ENCODE assay signal across 14 mouse cellular contexts in genomic region chr2:76088413-76088812, GRCm38 (mm10).
A peak's percentile ranks its signal among the peaks of the same experiment; 100 is the strongest.
DNase-seq lines count a peak whose midpoint lies in the region; ATAC-seq and TF ChIP-seq lines count a peak whose summit lies in the region.
"Had no signal": no experiment of that assay in that cellular context is flagged by ENCODE, and none has a peak within 500 bp of the region (broad histone marks: within the 10 kb centered on the region; RNA-seq: fewer than 3 reads in every experiment).

No protein-coding gene starts in this region.

- H3K4me1 ChIP-seq in kidney, embryonic 16.5 days (ENCODE audit: insufficient read depth, low read length): peaks cover 12% of the 10 kb centered on the region; the same call in 1 of the 2 replicates
- no peaks in the 10 kb centered on the region for H3K4me1 ChIP-seq in kidney, adult 2 months (ENCODE audit: control insufficient read depth, insufficient read depth, low read length)
- peaks cover 25% of the 10 kb centered on the region for H3K4me1 ChIP-seq in embryonic facial prominence, embryonic 10.5 days
- peaks cover 6% of the 10 kb centered on the region for H3K4me1 ChIP-seq in forebrain, embryonic 16.5 days (replicated peaks; ENCODE audit: control insufficient read depth, insufficient read depth, low read length)
- H3K4me1 ChIP-seq: midbrain, embryonic 10.5 days; neural tube, embryonic 12.5 days had no signal

- no peak overlapping the region for H3K9ac ChIP-seq in kidney, embryonic 16.5 days (replicated peaks; ENCODE audit: low read length)
- H3K9ac ChIP-seq in forebrain, embryonic 16.5 days (replicated peaks; ENCODE audit: low read depth, low read length): no peak overlapping the region
- H3K9ac ChIP-seq: neural tube, embryonic 12.5 days had no signal

- H3K9me3 ChIP-seq in kidney, embryonic 16.5 days (ENCODE audit: low read length): no peaks in the 10 kb centered on the region
- H3K9me3 ChIP-seq in embryonic facial prominence, embryonic 10.5 days: no peaks in the 10 kb centered on the region
- H3K9me3 ChIP-seq in forebrain, embryonic 16.5 days (ENCODE audit: control insufficient read depth, low read length): no peaks in the 10 kb centered on the region
- H3K9me3 ChIP-seq: G1E; limb, embryonic 10.5 days; midbrain, embryonic 10.5 days; neural tube, embryonic 12.5 days had no signal

- H3K36me3 ChIP-seq in kidney, embryonic 16.5 days (ENCODE audit: insufficient read depth, low read length): no peaks in the 10 kb centered on the region
- no peaks in the 10 kb centered on the region for H3K36me3 ChIP-seq in kidney, adult 2 months (ENCODE audit: control insufficient read depth, insufficient read depth, low read length)
- no peaks in the 10 kb centered on the region for H3K36me3 ChIP-seq in embryonic facial prominence, embryonic 10.5 days (replicated peaks)
- H3K36me3 ChIP-seq in forebrain, embryonic 16.5 days (ENCODE audit: control insufficient read depth, insufficient read depth): no peaks in the 10 kb centered on the region
- H3K36me3 ChIP-seq: G1E; limb, embryonic 10.5 days; midbrain, embryonic 10.5 days; neural tube, embryonic 12.5 days had no signal

- H3K27ac ChIP-seq in kidney, embryonic 16.5 days (ENCODE audit: low read length): peak overlapping the region; percentile 64
- H3K27ac ChIP-seq in kidney, adult 2 months (ENCODE audit: insufficient read depth, low read depth, low read length): no peak overlapping the region
- no peak overlapping the region for H3K27ac ChIP-seq in embryonic facial prominence, embryonic 10.5 days (replicated peaks)
- no peak overlapping the region for H3K27ac ChIP-seq in forebrain, embryonic 16.5 days (ENCODE audit: low read length)
- H3K27ac ChIP-seq: heart, adult 2 months; limb, embryonic 10.5 days; midbrain, embryonic 10.5 days; neural tube, embryonic 12.5 days had no signal

- DNase-seq in adrenal gland, adult (ENCODE audit: inconsistent age in 2 of 2, low spot score in 1 of 2): peak; percentile 63 to 71
- no peak for DNase-seq in adrenal gland, adult 18-20 months (ENCODE audit: low spot score in 2 of 2)
- no peak for DNase-seq in kidney, adult 2 months
- DNase-seq in adrenal gland, postnatal 25 days: peak; percentile 33
- DNase-seq in lung, postnatal 25 days (ENCODE audit: low spot score): peak; percentile 75
- DNase-seq in embryonic facial prominence, embryonic 10.5 days (ENCODE audit: low spot score): no peak

- no peak for TF ChIP-seq CTCF in kidney, adult 2 months (conservative IDR thresholded peaks at IDR 0.05; ENCODE audit: insufficient read depth, insufficient read length, low read depth, low read length)

- no peaks in the 10 kb centered on the region for H3K27me3 ChIP-seq in kidney, embryonic 16.5 days (ENCODE audit: insufficient read depth, low read length)
- H3K27me3 ChIP-seq in kidney, adult 2 months (replicated peaks; ENCODE audit: control insufficient read depth, insufficient read depth, low read length): no peaks in the 10 kb centered on the region
- no peaks in the 10 kb centered on the region for H3K27me3 ChIP-seq in embryonic facial prominence, embryonic 10.5 days (replicated peaks; ENCODE audit: low read depth, poor library complexity, severe bottlenecking)
- no peaks in the 10 kb centered on the region for H3K27me3 ChIP-seq in forebrain, embryonic 16.5 days (replicated peaks; ENCODE audit: control insufficient read depth, insufficient read depth, low read length)
- H3K27me3 ChIP-seq: neural tube, embryonic 12.5 days had no signal

- ATAC-seq in kidney, embryonic 16.5 days (ENCODE audit: low FRiP score, low TSS enrichment): no peak
- ATAC-seq in forebrain, embryonic 16.5 days: no peak

- no peak for TF ChIP-seq POLR2A in kidney, adult 2 months (IDR thresholded peaks at IDR 0.05; ENCODE audit: low read depth, low read length)

- H3K4me3 ChIP-seq in kidney, embryonic 16.5 days (ENCODE audit: low read length): no peak overlapping the region
- H3K4me3 ChIP-seq in kidney, adult 2 months (ENCODE audit: insufficient read depth, low read depth, low read length): no peak overlapping the region
- H3K4me3 ChIP-seq in embryonic facial prominence, embryonic 10.5 days: no peak overlapping the region
- H3K4me3 ChIP-seq in forebrain, embryonic 16.5 days (replicated peaks; ENCODE audit: low read length): no peak overlapping the region
- H3K4me3 ChIP-seq: erythroblast, embryonic 14.5 days; heart, adult 2 months; limb, embryonic 10.5 days; midbrain, embryonic 10.5 days; neural tube, embryonic 12.5 days had no signal

- 54% methylated on average over 5 of the region's 5 CpGs for WGBS in kidney, embryonic 16.5 days
- 51% methylated on average over 5 of the region's 5 CpGs for WGBS in kidney, adult 2 months
- 86% methylated on average over 5 of the region's 5 CpGs for WGBS in embryonic facial prominence, embryonic 10.5 days
- WGBS in forebrain, embryonic 16.5 days: 69% methylated on average over 5 of the region's 5 CpGs

- H3K4me2 ChIP-seq in kidney, embryonic 16.5 days (replicated peaks; ENCODE audit: low read depth, low read length): no peak overlapping the region
- no peak overlapping the region for H3K4me2 ChIP-seq in forebrain, embryonic 16.5 days (ENCODE audit: low read length)
- H3K4me2 ChIP-seq: neural tube, embryonic 12.5 days had no signal

Comparison
In these comparisons a context has a peak if more than half of its experiments do, and no peak if none do; other contexts are left out.
1. DNase-seq: peak in adrenal gland, adult (2 of 2), adrenal gland, postnatal 25 days (single experiment) and lung, postnatal 25 days (single experiment); none in adrenal gland, adult 18-20 months (0 of 2), kidney, adult 2 months (single experiment) and embryonic facial prominence, embryonic 10.5 days (single experiment).